Mouse (Mus musculus) lung, postnatal 25 days (tissue): ENCODE measurements around the gene Shisa7.
"Not testable (repeated sequence)": the region's sequence is repeated elsewhere in the genome, so short reads cannot be mapped to it uniquely, and the experiment has no call there.

Experiments
- DNase-seq: peaks from one replicate; pipeline ENCODE4 v3.0.0; 2022; ENCODE audit warnings: low spot score

The Shisa7 gene

DNA sequence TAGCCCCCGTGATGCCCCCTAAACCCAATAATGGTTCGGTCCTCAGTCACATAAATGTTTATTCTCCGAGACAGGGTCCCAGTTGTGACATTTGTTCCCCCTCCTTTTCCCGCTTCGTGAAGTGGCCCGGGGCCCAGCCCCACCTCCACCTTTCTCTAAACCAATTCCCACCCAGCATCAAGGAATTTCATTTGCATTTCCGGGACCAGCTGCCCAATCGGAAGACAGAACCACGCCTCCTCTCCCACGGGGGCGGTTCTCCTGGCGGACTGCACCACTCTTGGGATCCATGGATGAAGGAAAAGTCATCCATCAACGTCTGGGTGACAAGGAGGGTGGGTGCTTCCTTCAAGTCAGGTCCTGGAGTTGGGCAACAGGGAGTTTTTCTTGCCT, 417 bp upstream of the Shisa7 start:
- DNase-seq, result peak; percentile 71

DNA sequence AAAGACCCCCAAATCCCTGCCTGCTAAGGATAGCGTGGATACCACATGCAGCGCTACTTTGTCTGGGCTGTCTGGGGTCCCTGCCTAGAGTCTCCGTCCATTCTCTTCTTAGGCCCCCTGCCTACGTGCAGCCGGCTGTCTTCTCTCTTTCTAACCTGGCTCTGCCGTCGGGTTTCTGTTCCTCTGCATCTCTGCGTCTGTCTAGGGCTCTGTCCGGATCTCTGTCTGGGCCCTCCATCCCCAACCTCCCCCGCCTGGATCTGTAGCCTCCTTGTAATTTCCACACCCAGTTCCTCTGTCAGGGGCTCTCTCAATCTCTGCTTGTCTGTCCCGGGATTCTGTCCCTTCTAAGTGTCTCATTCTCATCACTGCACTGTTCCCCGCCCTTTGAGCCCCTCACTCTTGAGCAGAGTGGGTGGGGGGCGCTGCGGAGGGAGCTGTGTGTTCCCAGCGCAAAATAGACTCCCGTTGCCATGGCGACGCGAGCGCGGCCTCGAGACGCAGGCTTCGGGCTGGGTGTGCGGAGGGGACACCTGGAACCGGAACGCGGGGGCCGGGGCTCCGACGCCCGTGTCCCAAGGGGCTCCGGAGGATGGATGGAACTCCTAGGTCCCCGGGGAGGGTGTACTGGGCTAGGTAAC, 772 bp downstream of the Shisa7 start:
- DNase-seq, result no peak

DNA sequence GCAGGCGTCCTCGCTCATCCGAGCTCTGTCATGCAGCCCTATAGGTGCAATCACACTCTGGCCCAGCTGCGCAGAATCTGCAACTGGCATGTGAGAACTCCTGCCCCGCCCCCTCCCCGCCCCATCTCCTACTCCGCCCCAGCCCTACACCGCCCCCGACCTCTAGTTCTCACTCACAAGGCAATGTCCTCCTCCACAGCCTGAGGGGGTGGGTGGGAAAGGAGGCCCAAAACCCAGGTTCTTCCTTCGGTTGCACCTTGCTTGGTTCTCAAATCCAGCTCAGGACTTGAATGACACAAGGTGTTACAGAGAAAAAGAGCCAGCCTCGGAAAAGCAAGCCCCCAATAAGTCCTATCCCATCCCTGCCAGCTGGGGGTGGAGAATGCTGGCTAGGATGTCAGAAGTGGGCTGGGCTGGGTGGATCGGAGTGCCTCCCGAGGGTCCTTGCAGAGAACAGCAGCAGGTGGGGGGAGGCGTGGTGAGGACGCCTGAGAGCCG, 1.8 kb downstream of the Shisa7 start:
- no peak for DNase-seq

DNA sequence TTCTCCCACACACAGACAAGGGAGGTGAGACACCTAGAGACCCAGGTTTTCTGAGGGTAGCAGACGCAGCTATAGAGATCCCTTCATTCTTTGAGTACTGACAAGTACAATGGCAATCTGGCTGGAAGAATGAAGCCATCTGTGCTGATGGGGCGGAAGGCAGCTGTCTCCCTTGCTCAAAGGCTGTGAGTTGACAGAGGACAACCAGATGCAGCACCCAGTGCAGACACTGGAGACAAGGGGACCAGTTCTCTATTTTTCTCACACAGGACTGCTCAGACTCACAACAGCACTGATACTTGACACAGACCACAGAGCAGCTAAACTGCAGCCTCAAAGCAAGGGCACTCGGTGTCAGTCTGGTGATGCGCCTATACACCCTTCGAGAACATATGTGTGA, 2.4 kb downstream of the Shisa7 start:
- DNase-seq, result no peak

DNA sequence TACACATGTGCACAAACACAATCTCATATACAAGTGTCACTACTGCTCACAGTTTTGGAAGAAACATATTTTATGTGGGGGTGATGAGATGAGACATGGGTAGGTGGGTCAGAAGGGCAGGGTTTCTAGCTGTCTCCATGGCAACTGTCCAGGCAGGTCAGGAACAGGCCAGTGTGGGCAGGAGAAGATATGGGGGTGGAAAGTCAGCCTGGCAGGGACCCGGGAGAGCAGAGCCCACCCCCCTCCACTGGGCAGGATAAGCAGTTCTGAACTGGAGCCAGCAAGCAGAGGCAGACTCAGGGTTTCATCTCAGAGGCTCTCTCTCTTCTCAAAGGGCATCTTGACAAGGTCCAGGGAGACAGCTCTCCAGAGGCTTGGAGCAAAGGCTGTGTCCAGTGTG, 6.9 kb downstream of the Shisa7 start:
- DNase-seq, result no peak

DNA sequence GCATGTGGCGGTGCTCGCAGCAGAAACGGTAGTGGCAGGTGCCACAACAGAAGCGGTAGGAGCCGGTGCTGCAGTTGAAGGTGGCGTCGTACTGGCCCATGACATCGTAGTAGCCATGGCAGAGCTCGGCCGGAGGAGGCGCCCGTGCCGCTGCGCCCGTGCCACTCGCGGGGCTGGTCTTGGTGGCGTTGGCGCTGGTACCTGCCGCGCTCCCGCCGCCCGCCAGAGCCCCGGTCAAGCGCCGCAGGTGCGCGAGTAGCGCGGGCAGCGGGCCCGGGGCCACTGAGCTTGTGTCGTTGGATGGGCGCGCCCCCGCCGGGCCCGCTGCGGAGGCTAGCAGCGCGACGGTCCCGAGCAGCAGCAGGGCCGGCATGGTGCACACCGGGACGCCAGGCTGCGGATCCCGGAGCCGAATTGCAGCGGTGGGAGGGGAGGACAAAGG, 8.1 kb downstream of the Shisa7 start:
- DNase-seq, result peak; percentile 78

DNA sequence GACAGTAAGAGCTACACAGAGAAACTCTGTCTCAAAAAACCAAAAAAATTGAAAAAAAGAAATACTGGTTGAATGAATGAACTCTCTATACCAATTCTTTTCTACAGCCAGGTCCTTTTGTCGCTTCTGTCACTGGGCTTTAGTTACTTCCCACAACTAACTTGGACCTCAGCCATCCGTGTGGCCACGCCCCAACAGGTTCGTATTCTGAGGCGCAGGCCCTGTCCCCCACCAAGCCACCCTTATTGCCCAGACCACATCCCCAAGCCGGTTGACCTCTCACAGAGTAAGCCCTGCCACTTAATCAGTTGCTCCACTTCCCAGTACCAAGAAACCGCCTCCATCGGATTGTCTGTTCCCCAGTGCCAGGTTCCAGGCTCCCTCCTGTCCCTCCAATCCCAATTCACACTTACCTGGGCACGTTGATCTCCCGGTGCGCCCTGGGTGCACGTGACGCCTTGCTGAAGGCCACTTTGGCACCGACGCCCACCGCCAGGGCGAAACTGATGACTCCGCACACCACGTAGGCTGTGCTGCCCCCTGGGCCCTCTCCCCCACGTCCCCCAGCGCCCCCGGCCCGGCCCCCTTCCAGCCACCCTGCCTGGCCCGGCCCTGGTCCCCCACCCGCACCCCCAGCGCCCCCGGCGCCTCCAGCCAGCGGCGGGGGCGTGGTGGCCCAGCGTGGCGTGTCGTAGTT, 8.7 kb downstream of the Shisa7 start:
- DNase-seq, result no peak

DNA sequence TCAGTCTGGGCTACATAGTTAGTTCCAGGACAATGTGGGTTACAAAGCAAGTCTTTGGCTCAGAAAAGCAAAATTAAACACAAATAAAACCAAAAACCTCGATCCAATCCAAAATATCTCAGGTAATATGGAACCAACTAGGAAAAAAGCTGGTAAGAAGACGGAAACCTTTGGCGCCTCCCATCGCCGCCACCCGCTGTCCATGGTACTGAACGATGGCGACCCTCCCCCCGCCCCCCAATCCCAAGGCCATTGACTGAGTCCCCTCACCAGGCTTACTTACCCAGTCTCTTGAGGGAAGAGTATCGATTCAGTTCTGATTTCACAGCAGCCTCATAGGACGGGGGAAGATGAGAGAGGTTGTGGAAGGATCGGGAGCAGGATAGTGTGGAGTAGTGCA, 14.0 kb downstream of the Shisa7 start:
- no peak for DNase-seq

DNA sequence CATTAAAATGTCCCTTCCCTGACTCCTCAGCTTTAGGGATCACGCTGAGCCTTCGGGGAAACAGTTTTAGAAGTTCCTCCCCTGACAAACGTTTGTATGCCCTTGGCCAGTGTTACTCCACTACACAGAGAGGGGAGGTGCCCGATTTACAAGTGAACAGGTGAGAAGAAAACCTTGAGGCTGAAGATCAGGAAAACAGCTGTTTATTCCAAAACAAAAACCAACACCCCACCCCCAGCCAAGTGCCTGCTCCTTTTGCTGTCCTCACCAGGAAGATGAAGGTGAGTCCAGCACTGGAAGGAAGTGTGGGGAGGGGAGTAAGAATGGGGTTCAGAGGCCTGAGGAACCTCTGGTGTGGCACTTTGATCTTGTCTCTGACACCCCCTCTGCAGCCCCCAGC, 19.1 kb downstream of the Shisa7 start:
- no peak for DNase-seq

DNA sequence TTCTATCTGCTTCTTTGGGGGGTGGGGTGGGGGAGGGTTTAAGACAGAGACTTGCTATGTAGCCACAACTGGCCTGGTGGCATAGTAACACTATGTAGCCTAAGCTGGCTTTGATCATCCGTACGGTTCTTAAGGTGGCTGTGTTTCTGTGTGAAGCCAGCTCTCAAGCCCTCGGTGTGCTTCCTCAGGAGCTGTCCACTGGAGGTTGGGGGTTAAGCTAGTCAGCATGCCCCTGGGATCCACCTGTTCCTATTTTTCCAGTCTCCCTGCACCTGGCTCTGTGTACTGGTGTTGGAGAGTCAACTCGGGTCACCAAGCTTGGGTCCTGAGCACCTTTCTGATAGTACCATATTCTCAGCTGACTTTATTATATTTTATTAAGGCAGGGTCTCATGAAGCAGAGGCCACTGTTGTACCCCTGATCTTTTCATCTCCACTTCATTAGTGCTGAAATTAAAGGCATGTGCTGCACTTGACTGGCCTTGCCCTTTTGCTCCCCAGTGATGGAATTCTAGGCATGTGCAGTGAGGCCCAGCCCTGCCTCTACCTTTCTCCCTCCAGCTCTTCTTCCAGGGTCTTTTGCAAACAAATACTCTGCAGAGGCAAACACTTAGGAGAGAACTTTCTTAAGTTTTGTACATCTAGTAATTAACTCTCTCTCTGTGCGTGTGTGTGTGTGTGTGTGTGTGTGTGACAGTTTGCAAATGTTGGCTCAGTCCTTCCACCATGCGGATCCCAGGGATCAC, 22.2 kb downstream of the Shisa7 start:
- DNase-seq, result no peak

DNA sequence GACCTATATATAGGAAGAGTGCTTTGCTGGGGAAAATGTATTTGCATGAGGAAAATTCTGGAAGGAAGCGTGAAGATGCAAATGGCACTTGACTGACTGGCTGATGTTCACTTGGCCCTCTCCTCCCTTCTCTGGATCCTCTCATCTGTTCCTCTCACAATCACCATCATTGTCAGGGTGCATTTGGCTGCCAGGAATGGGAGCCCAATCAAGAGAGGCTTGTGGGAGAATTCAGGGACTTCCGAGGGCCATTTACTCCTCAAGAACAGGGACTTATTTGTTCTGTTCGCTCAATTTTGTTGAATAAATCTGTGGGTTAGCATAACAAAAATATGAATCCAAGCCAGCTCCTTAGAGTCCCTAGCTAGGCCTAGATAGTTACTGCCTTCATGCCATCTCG, 22.8 kb downstream of the Shisa7 start:
- DNase-seq, result no peak

DNA sequence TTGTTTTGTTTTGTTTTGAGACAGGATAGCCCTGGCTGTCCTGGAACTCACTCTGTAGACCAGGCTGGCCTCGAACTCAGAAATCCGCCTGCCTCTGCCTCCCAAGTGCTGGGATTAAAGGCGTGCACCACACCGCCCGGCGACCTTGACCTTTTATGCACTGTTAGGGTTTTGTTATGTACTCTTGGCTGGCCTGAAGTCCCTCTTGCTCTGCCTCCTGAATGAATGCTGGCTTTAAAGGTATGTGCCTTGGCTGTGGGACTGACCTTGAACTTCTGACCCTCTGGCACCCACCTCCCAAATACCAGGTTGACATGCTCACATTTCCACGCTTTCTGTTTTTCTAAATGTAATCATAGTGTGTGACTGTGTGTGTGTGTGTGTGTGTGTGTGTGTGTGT, 23.6 kb downstream of the Shisa7 start:
- DNase-seq, result not testable (repeated sequence)

DNA sequence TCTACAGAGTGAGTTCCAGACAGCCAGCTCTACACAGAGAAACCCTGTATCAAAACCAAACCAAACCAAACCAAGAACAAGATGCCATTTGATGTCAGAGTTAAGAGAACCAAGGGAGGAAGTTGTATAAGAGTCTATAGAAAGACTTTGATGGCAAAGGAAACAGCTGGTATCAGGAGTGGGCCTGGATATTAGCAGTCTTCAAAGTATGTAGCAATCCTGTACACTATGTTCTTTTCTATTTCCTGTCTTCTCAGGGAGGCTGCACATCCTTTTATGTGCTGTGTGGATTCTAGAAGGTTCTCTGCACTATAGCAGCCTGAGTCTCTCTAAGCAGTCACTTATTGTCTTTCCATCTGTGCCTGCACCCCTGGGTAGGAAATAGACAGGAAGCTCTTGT, 27.9 kb downstream of the Shisa7 start:
- no peak for DNase-seq

DNA sequence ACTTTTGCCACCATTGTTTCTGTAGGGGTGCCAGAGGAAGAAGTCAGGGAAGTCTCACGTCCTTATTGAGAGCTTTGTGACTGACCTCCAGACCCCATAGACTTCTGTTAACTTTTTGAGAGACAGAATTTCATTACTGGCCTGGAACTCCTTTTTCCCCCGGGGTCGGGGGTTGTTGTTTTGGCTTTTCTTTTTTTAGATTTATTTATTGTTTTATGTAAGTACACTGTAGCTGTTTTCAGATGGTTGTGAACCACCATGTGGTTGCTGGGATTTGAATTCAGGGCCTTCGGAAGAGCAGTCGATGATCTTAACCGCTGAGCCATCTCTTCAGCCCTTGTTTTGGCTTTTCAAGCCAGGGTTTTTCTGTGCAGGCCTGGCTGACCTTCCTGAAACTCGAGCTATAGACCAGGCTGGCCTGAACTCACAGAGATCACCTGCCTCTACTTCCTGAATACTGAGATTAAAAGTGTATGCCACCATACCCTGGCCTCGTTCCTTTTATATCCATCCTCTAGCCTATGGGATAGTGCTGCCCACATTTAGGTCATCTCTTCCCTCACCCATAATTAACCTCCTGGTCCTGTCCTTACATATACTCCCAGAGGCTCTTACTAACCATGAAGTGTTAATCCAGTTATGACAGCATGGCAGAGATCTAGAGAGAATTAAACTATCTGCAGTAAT, 31.2 kb downstream of the Shisa7 start:
- DNase-seq, result no peak

DNA sequence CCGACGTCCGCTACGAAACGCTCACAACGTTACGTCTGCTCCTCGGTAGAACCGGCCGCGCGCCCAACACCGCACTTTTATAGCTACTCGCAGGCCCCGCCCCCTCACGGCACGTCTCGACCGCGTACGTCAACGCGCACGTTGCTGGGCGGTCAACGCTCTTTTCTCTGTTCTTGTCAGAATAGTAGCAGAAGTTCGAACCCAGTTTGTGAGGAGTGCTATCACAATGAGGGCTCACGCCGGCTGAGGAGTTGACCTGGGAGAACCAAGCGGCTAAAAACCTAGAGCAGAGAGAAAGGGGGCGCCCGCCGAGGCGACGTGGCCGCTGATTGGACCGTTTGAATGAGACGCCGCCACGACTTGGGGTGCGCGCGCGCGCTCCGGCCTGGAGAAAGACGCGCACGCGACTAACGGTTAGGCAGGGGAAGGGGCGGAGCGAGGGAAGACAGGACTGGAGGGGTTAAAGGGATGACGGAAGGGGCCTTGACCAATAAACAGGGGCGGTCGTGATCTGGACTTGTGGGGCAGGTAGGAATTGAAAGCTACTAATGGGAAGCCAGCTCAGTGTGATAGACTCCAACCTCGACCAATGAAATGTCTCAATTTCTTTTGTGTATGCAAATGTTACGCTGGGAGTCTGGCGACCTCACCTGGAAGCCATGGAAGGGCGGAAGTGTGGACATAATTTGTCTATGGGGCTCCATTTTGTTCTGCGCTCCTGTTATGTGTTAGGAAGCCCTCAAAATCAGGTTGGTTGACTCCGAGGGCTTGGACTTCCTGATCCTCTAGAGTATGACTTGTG, 32.0 kb downstream of the Shisa7 start, which contains the start of gene Ube2s:
Gene Ube2s, minus strand, starts transcription at position 288 of the 802 bp plus-strand sequence.
- DNase-seq, result peak; percentile 100

DNA sequence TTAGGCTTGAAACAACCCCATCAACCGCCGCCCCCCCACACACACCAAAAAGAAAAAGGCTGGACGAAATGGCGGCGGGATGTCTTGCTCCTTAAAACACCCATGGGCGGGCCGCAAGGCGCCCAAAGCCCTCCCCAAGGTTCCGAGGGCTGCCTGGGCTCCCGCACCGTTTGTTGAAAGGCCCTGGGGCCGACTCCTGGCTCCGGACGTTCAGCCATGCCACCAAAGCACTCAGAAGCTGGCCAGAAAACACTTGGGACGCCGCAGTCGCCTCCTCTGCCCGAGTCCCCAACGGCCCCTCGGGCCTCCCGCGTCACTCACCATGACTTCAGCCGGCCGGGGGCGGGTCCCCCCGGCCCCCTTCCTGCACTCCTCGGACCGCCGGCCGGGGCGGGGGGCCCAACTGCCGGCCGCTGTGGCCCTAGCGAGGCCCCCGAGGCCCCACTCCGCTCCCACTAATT, 32.6 kb downstream of the Shisa7 start:
- peak; percentile 41 for DNase-seq

DNA sequence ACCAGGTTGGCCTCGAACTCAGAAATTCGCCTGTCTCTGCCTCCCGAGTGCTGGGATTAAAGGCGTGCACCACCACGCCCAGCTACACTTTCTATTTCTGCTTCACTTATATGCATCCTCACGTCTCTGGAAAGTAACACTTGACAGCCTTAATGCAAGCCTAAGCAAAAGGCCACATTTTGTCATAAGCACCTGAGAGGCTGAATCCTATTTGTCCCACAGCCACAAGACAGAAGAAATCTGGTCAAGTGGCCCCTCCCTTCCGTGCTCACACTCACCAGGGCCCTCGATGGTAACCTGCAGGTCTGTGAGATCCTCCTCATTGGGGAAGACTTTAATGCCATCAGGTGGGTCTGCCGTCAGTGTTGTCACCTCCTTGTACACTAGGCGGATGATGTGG, 33.4 kb downstream of the Shisa7 start:
- not testable (repeated sequence) for DNase-seq

DNA sequence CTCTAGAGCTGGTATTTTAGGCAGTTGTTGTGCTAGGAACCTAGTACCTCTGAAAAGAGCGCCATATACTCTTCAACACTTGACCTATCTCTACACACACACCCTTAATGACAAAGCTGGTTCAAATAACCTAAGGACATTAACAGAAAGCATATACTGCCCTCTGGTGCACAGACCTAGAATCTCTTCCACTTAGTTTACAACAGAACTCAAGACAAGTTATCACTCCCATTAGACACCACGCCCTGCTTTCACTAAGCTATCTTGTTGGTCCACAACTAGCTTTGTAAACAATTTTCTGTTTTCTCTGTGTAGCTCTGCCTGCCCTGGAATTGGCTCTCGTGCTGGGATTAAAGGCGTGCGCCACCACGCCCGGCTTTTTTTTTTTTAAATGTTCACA, 37.8 kb downstream of the Shisa7 start:
- DNase-seq, result peak; percentile 48

DNA sequence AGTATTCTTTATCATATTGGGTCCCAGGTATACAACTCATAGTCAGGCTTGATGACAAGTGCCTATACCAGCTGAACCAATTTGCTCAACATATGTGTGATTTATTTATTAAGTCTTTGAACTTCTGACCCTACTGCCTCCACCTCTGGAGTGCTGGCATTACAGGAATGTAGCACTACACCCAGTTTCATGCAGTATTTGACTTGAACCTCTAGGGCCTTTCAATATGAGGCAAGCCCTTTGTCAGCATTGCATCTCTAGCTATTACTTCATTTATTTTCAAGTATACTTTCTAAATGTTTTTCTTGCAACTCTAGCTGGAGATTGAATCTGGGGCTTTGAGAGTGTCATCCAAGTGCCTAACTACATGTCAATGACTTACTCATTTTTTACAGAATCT, 42.2 kb downstream of the Shisa7 start:
- DNase-seq, result no peak

DNA sequence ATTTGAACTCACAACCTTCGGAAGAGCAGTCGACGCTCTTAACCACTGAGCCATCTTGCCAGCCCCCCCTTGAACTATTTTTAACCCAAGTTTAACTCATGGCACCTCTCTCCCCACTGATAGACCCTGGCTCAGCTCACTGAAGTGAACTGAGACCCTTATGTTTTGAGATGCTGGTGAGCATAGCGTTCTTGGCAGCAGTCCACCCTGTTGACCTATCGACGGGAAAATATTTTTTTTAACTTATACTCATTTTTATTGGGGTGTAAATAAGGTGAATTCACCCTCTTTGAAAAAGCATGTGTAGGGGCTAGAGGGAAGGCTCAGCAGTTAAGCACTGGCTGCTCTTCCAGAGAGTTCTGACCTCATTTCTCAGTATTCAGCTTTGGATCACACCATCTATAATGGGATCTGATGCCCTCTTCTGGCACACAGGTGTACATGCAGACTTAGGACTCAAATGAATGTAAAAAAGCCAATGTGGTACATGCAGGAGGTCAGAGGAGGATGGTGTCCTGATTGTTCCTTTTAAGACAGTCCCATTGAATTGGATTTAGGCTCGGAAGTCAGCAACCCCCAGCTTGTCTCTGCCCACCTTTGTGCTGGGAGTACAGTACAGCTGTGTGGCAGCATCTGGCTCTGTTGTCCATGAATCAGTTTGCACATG, 48.6 kb downstream of the Shisa7 start:
- peak; percentile 63 for DNase-seq

DNA sequence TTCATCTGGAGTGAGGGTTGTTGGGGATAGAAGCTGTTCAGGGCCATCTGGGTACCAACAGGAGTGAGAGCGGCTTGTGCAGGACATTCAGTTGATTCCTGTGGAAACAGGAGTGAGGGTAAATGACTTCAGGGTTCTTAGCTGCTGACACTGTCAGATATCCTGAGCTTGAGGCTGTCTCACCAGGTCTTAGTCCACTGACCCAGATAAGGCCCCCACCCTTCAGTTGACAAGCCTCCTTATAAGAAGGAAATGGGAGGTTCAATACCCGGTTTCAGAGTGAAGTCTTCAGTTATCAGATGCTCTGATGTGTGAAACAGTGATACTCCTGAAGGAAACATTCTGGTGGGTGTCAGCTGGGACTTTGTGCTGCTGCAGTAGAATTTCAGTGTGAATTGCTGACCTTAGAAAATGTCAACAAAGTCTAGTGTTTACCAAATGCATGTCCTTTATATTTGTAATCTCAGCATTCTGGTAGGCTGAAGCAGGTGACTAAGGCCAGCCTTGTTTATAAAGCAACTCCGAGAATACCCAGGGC, 49.8 kb downstream of the Shisa7 start:
- no peak for DNase-seq
